Mouse (Mus musculus): ENCODE results near the gene Serpinb11.

Gene Serpinb11

GRCm38 (mm10) chr1:107360898-107361297 is at the start of gene Serpinb11:
Serpinb11 (plus strand) TSS chr1:107361198.
- no peak for DNase-seq (ENCODE audit: low spot score)

- DNase-seq (ENCODE audit: low spot score), result no peak
Observed at GRCm38 (mm10) chr1:107345979-107346378, 15.0 kb upstream of the Serpinb11 start.

GRCm38 (mm10) chr1:107346788-107347187 is 14.2 kb upstream of the Serpinb11 start:
- no peak for DNase-seq (ENCODE audit: low spot score)

GRCm38 (mm10) chr1:107350392-107350791 is 10.6 kb upstream of the Serpinb11 start:
- DNase-seq (ENCODE audit: low spot score), result no peak

- DNase-seq (ENCODE audit: low spot score), result no peak
Observed at GRCm38 (mm10) chr1:107351115-107351514, 9.9 kb upstream of the Serpinb11 start.

GRCm38 (mm10) chr1:107353046-107353445 is 8.0 kb upstream of the Serpinb11 start:
- DNase-seq (ENCODE audit: low spot score), result peak; percentile 3

GRCm38 (mm10) chr1:107365973-107366372 is 5.0 kb downstream of the Serpinb11 start:
- DNase-seq (ENCODE audit: low spot score), result no peak

GRCm38 (mm10) chr1:107368944-107369343 is 7.9 kb downstream of the Serpinb11 start:
- DNase-seq (ENCODE audit: low spot score), result no peak

- DNase-seq (ENCODE audit: low spot score), result no peak
Observed at GRCm38 (mm10) chr1:107376952-107377351, 16.0 kb downstream of the Serpinb11 start.

- no peak for DNase-seq (ENCODE audit: low spot score)
Observed at GRCm38 (mm10) chr1:107378368-107378767, 17.4 kb downstream of the Serpinb11 start.

GRCm38 (mm10) chr1:107381491-107381890 is 20.5 kb downstream of the Serpinb11 start:
- DNase-seq (ENCODE audit: low spot score), result no peak

- no peak for DNase-seq (ENCODE audit: low spot score)
Observed at GRCm38 (mm10) chr1:107382404-107382803, 21.4 kb downstream of the Serpinb11 start.

- DNase-seq (ENCODE audit: low spot score), result peak; percentile 26
Observed at GRCm38 (mm10) chr1:107384532-107384931, 23.5 kb downstream of the Serpinb11 start.

- no peak for DNase-seq (ENCODE audit: low spot score)
Observed at GRCm38 (mm10) chr1:107389753-107390152, 28.8 kb downstream of the Serpinb11 start.

- DNase-seq (ENCODE audit: low spot score), result no peak
Observed at GRCm38 (mm10) chr1:107397481-107397880, 36.5 kb downstream of the Serpinb11 start.

GRCm38 (mm10) chr1:107399355-107399754 is 38.4 kb downstream of the Serpinb11 start, which contains the start of gene Serpinb7:
Serpinb7 (plus strand) TSS chr1:107399655.
- DNase-seq (ENCODE audit: low spot score), result no peak

GRCm38 (mm10) chr1:107402082-107402481 is 41.1 kb downstream of the Serpinb11 start:
- no peak for DNase-seq (ENCODE audit: low spot score)

GRCm38 (mm10) chr1:107414650-107415049 is 53.7 kb downstream of the Serpinb11 start:
- DNase-seq (ENCODE audit: low spot score), result no peak

- DNase-seq (ENCODE audit: low spot score), result no peak
Observed at GRCm38 (mm10) chr1:107422487-107422886, 61.5 kb downstream of the Serpinb11 start.
